Mouse (Mus musculus): ENCODE data around the gene S100a7a. TPM values are rescaled to one million over a fixed set of nuclear protein-coding genes. Genes with fewer than 3 reads are reported as not detected.

The S100a7a gene
- total and polyA plus RNA-seq, 2 experiments from 2014 or later, result not detected

DNA sequence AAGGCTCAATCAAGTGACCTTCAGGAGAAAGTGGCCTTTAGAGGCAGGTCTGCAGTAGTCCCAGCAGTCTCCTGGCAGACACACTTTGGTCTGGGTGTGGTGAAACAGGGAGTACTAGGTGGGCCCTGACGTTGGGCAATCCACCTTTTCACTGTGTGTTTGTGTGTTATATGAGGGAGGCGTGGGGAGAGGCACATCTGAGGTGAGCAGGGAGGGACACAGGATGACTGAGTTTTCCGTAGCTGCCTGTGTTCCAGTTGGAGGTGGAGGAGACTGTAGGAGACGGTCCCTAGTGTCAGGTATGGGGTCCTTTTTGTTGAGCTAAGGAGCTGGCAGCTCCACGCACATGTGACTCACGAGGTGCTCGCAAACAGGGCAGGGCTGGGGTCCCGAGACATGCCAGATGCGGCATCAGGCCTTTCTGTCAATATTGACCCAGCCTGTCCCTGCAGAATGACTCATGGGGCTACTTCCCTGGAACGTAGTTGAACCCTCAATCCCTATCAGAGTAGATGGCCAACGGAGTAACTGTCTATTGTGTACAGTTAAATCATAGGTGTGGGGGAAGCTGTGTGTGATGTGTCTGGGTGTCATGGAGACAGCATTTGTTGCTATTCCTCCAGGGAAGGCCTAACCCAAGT is 39.1 kb upstream of the S100a7a start:
- no peak overlapping the region for H3K4me2 ChIP-seq (ENCODE audit: low read depth, low read length)
- no peaks in the 10 kb centered on the region for H3K9me3 ChIP-seq (ENCODE audit: low read length)
- no peak overlapping the region for H3K4me3 ChIP-seq (ENCODE audit: low read length)
- WGBS, result 86% methylated on average over 11 of the region's 11 CpGs
- no peaks in the 10 kb centered on the region for H3K27me3 ChIP-seq (ENCODE audit: insufficient read depth, low read length)
- no peaks in the 10 kb centered on the region for H3K36me3 ChIP-seq (ENCODE audit: insufficient read depth, low read length)
- no peak overlapping the region for H3K27ac ChIP-seq
- no peak for TF ChIP-seq CTCF (IDR thresholded peaks at IDR 0.05; ENCODE audit: low read depth)
- DNase-seq (ENCODE audit: low spot score) (no peak), ATAC-seq (0 out of 2 replicates have a peak, but pooled peaks have one; percentile 4)
- 0 out of 2 replicates have a peak, but pooled peaks cover 6% of the 10 kb centered on the region for H3K4me1 ChIP-seq (ENCODE audit: insufficient read depth, low read length)
- H3K9ac ChIP-seq (replicated peaks; ENCODE audit: low read length), result no peak overlapping the region

DNA sequence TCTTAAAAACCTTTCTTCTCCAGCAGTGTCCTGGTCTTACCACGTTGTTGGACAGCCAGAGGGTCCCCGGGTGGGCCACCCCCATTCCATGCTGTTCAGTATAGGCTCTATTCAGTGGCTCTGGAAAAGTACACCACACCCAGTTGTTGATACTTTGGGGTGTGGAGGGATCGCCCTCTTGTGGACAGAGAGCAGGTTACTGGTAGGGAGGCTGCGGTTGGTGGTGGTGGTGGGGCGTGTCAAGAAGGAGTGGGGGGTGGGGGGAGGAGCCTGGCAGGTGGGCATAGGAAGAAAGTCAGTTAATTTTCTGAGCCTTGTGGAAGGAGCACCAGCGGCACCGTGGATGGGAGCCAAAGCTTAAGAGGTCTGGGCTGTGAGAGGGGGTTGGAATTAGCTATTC is 38.4 kb upstream of the S100a7a start:
- Histone ChIP-seq H3K27me3 (ENCODE audit: insufficient read depth, low read length) (no peaks in the 10 kb centered on the region), H3K4me3 (ENCODE audit: low read length) (no peak overlapping the region), H3K36me3 (ENCODE audit: insufficient read depth, low read length) (no peaks in the 10 kb centered on the region), H3K27ac (no peak overlapping the region), H3K9me3 (ENCODE audit: low read length) (no peaks in the 10 kb centered on the region), H3K9ac (replicated peaks; ENCODE audit: low read length) (no peak overlapping the region), H3K4me1 (ENCODE audit: insufficient read depth, low read length) (0 out of 2 replicates have a peak, but pooled peaks cover 6% of the 10 kb centered on the region), H3K4me2 (ENCODE audit: low read depth, low read length) (no peak overlapping the region)
- peak; percentile 79 for TF ChIP-seq CTCF (IDR thresholded peaks at IDR 0.05; ENCODE audit: low read depth)
- 18% methylated on average over 7 of the region's 7 CpGs for WGBS
- ATAC-seq (peak; percentile 78), DNase-seq (ENCODE audit: low spot score) (peak; percentile 77)

DNA sequence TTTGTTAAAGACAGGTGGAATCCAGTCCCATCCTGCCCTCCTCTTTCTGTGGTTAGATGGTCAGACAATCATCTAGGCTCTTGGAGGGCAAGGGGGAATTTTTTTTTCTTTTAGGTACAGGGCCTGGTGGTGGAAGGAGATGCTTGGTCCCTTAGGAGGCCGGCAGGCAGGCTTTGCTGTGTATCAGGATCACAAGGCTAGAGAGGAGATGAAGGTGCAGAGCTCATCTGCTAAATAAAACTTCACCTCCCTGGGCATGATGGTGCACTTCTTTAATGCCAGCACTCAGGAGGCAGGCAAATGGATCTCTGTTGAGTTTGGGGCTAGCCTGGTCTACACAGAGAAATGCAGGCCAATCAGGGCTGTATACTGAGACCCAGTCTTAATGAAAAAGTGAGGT is 37.9 kb upstream of the S100a7a start:
- H3K9me3 ChIP-seq (ENCODE audit: low read length), result no peaks in the 10 kb centered on the region
- WGBS, result 67% methylated on average over 1 of the region's 1 CpGs

GRCm38 (mm10) chr3:90617586-90617985 is 36.2 kb upstream of the S100a7a start:
- H3K4me1 ChIP-seq (ENCODE audit: insufficient read depth, low read length), result 0 out of 2 replicates have a peak, but pooled peaks cover 6% of the 10 kb centered on the region
- ATAC-seq, result no peak
- 21% methylated on average over 1 of the region's 1 CpGs for WGBS

More for the DNA sequence above, 37.9 kb upstream of the S100a7a start:
- Histone ChIP-seq H3K27ac (no peak overlapping the region), H3K4me2 (ENCODE audit: low read depth, low read length) (no peak overlapping the region), H3K4me3 (ENCODE audit: low read length) (no peak overlapping the region), H3K4me1 (ENCODE audit: insufficient read depth, low read length) (0 out of 2 replicates have a peak, but pooled peaks cover 6% of the 10 kb centered on the region), H3K36me3 (ENCODE audit: insufficient read depth, low read length) (no peaks in the 10 kb centered on the region), H3K9ac (replicated peaks; ENCODE audit: low read length) (no peak overlapping the region), H3K27me3 (ENCODE audit: insufficient read depth, low read length) (no peaks in the 10 kb centered on the region)
- no peak for DNase-seq (ENCODE audit: low spot score)
- TF ChIP-seq CTCF (IDR thresholded peaks at IDR 0.05; ENCODE audit: low read depth), result no peak
- no peak for ATAC-seq

GRCm38 (mm10) chr3:90621552-90621951 is 32.3 kb upstream of the S100a7a start:
- Histone ChIP-seq H3K27me3 (ENCODE audit: insufficient read depth, low read length) (no peaks in the 10 kb centered on the region), H3K27ac (no peak overlapping the region), H3K9me3 (ENCODE audit: low read length) (no peaks in the 10 kb centered on the region), H3K36me3 (ENCODE audit: insufficient read depth, low read length) (no peaks in the 10 kb centered on the region), H3K9ac (replicated peaks; ENCODE audit: low read length) (no peak overlapping the region), H3K4me2 (ENCODE audit: low read depth, low read length) (no peak overlapping the region), H3K4me3 (ENCODE audit: low read length) (no peak overlapping the region), H3K4me1 (ENCODE audit: insufficient read depth, low read length) (peaks cover 8% of the 10 kb centered on the region; the same call in 1 of the 2 replicates)
- no peak for TF ChIP-seq CTCF (IDR thresholded peaks at IDR 0.05; ENCODE audit: low read depth)
- no peak for DNase-seq (ENCODE audit: low spot score)
- no peak for ATAC-seq
- 60% methylated on average over 7 of the region's 7 CpGs for WGBS

More at GRCm38 (mm10) chr3:90617586-90617985, 36.2 kb upstream of the S100a7a start:
- TF ChIP-seq CTCF (IDR thresholded peaks at IDR 0.05; ENCODE audit: low read depth), result peak; percentile 22
- DNase-seq (ENCODE audit: low spot score), result no peak
- no peaks in the 10 kb centered on the region for H3K9me3 ChIP-seq (ENCODE audit: low read length)
- no peaks in the 10 kb centered on the region for H3K36me3 ChIP-seq (ENCODE audit: insufficient read depth, low read length)
- no peak overlapping the region for H3K9ac ChIP-seq (replicated peaks; ENCODE audit: low read length)
- H3K4me3 ChIP-seq (ENCODE audit: low read length), result no peak overlapping the region
- H3K27ac ChIP-seq, result no peak overlapping the region
- H3K27me3 ChIP-seq (ENCODE audit: insufficient read depth, low read length), result no peaks in the 10 kb centered on the region
- H3K4me2 ChIP-seq (ENCODE audit: low read depth, low read length), result no peak overlapping the region

DNA sequence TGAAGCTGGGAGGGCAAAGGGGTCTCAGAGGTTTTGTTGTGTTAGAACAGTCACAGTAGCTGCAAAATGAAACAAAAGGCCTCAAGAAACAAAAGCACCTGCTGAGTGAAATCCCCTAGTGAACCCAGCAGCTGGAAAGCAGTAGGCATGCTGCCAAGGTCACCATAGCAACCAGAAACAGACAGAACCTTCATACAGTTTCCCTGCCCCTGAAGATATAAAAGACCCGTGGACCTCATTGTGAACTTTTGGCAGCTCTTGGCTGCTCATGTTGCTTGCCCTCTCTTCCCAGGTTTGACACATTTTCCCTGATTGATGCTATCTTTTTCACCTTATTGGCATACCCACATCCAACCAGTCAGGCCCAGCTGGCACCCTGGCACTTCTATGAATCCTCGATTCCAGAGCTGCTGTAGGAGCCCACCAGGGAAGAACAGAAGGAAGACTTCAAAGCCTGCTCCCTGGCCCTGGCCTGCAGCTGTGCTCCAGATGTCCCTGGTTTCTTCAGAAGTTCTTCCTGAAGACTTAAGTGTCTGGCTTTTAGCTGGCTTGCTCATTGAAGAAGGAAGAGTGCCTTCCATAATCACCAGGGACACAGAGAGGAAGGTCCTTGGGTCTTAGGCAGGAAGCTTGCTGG is 30.3 kb upstream of the S100a7a start:
- H3K9me3 ChIP-seq (ENCODE audit: low read length), result no peaks in the 10 kb centered on the region
- H3K9ac ChIP-seq (replicated peaks; ENCODE audit: low read length), result no peak overlapping the region
- peak; percentile 55; the same call in 1 of the 2 replicates for ATAC-seq
- no peak overlapping the region for H3K27ac ChIP-seq
- H3K4me2 ChIP-seq (ENCODE audit: low read depth, low read length), result no peak overlapping the region
- peak; percentile 76 for DNase-seq (ENCODE audit: low spot score)
- H3K4me1 ChIP-seq (ENCODE audit: insufficient read depth, low read length), result peaks cover 8% of the 10 kb centered on the region; the same call in 1 of the 2 replicates
- WGBS, result 0% methylated on average over 2 of the region's 2 CpGs
- TF ChIP-seq CTCF (IDR thresholded peaks at IDR 0.05; ENCODE audit: low read depth), result no peak
- no peak overlapping the region for H3K4me3 ChIP-seq (ENCODE audit: low read length)
- no peaks in the 10 kb centered on the region for H3K27me3 ChIP-seq (ENCODE audit: insufficient read depth, low read length)
- H3K36me3 ChIP-seq (ENCODE audit: insufficient read depth, low read length), result no peaks in the 10 kb centered on the region

DNA sequence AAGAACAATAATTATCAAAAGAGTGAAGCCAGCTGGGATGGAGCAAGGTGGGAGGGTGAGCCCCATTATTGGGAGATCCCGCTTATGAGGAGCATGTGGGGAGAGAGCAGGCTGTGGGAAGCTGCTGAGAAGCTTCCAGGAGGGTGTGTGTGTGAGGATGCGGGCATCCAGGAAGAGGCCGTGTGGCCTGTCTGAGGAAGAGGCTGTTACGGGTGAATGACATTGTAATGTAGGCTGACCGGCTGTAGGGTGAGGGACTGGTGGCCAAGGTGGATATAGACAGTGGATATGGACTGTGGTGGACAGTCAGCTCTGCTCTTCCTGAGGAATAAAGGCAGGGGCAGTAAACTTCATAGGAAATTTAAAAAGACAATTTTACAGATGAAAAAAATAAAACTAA is 28.3 kb upstream of the S100a7a start:
- WGBS, result 64% methylated on average over 5 of the region's 5 CpGs
- no peaks in the 10 kb centered on the region for H3K9me3 ChIP-seq (ENCODE audit: low read length)
- no peaks in the 10 kb centered on the region for H3K27me3 ChIP-seq (ENCODE audit: insufficient read depth, low read length)
- no peak for TF ChIP-seq CTCF (IDR thresholded peaks at IDR 0.05; ENCODE audit: low read depth)
- DNase-seq (ENCODE audit: low spot score), result no peak
- H3K9ac ChIP-seq (replicated peaks; ENCODE audit: low read length), result no peak overlapping the region
- H3K4me2 ChIP-seq (ENCODE audit: low read depth, low read length), result no peak overlapping the region
- peaks cover 8% of the 10 kb centered on the region; the same call in 1 of the 2 replicates for H3K4me1 ChIP-seq (ENCODE audit: insufficient read depth, low read length)
- no peak overlapping the region for H3K4me3 ChIP-seq (ENCODE audit: low read length)
- H3K27ac ChIP-seq, result no peak overlapping the region
- no peaks in the 10 kb centered on the region for H3K36me3 ChIP-seq (ENCODE audit: insufficient read depth, low read length)
- no peak for ATAC-seq

Data from hindbrain, postnatal 0 days (tissue).